Mouse (Mus musculus) B cell, adult 2 months (primary cell): Measurements from ENCODE around the gene Hnrnpm.
A peak's percentile ranks its signal among the peaks of the same experiment; 100 is the strongest.
"Not testable (repeated sequence)": the region's sequence is repeated elsewhere in the genome, so short reads cannot be mapped to it uniquely, and the experiment has no call there.

Experiments
- DNase-seq, 2 experiments: peaks; one replicate each; pipeline ENCODE4 v3.0.0; 2022

Gene Hnrnpm

GRCm38 (mm10) chr17:33669681-33670080 is 17.0 kb downstream of the Hnrnpm start:
- no peak for DNase-seq

- DNase-seq, result no peak
These were observed 19.8 kb downstream of the Hnrnpm start for GRCm38 (mm10) chr17:33666813-33667212.

GRCm38 (mm10) chr17:33649781-33650475 is 36.7 kb downstream of the Hnrnpm start:
- DNase-seq, result no peak

GRCm38 (mm10) chr17:33645073-33645472 is 41.6 kb downstream of the Hnrnpm start:
- DNase-seq, result no peak

DNA sequence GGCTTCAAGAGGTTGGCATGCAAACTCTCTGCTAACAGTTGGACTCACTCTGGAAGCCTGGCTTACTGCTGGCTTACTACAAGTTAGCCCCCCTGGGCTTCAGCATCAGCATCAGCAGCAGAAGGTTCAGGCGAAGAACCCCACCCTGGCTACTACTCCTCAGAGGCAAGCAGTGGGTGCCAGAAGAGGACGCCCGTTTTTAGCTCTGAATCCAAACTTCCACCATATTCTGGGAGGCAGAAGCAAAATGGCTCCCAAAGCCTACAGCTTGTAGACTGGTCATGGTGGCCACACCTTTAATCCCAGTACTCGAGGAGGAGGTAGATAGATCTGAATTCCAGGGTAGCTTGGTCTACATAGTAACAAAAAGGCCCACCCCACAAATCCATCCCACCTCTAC is 42.6 kb downstream of the Hnrnpm start:
- DNase-seq, result no peak

DNA sequence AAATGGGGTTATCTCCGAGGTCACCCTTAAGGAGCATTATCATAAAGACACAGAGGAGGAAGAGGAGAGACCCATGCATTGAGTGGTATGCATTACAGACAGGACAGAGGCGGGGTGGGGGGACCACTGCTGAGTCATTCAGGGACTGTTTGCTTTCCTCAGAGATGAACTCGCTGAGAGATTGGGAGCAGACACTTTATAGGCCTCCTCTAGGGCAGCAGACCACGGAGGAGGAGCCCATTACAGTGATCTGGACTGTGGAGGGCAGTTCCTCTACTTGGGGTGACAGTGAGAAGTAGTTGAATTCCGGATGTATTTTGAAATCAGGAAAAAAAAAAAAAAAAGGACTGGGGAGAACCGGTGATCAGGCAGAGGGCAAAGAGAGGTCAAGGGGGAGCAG is 46.9 kb downstream of the Hnrnpm start:
- no peak for DNase-seq

GRCm38 (mm10) chr17:33637516-33638276 is 49.0 kb downstream of the Hnrnpm start, which contains the start of gene Pram1:
Gene Pram1 (plus strand): TSS chr17:33638056.
- no peak for DNase-seq

DNA sequence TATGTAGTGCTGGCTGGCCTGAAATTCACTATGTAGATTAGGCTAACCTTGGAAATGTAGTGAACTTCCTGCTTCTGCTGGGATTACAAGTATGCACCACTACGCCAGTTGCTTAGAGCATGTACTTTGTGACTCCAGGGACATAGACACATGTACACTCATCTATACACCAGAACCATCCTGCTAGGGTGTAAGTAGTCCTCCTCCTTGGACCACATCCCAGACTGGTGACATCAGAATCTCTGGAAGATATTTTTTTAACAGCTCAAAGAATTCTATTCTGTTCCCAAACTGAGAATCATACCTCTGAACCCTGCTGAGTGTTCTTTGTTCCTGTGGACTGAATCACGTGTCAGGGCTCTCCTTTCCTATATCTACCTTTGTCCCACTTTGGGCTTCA is 49.6 kb downstream of the Hnrnpm start:
- DNase-seq, result no peak

DNA sequence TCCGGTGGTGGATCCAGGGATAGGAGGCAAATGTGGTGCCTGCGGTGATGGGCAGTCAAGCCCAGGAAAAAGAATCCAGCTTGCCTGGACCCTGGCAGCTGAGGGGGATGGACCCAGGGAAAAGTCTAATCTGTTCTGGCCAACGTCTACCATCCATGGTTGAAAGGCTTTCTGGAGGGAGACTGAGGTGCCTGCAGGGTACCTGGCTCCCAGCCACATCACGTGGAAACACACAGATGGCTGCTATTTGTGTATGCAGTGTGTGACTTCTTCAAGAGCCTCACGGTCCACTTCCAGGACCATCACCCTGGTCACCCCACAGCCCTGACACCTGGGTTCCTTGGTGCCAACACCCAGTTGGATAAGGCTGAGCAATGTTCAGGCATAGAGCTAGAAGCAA is 54.9 kb downstream of the Hnrnpm start:
- no peak for DNase-seq

GRCm38 (mm10) chr17:33631236-33631635 is 55.4 kb downstream of the Hnrnpm start:
- no peak for DNase-seq

DNA sequence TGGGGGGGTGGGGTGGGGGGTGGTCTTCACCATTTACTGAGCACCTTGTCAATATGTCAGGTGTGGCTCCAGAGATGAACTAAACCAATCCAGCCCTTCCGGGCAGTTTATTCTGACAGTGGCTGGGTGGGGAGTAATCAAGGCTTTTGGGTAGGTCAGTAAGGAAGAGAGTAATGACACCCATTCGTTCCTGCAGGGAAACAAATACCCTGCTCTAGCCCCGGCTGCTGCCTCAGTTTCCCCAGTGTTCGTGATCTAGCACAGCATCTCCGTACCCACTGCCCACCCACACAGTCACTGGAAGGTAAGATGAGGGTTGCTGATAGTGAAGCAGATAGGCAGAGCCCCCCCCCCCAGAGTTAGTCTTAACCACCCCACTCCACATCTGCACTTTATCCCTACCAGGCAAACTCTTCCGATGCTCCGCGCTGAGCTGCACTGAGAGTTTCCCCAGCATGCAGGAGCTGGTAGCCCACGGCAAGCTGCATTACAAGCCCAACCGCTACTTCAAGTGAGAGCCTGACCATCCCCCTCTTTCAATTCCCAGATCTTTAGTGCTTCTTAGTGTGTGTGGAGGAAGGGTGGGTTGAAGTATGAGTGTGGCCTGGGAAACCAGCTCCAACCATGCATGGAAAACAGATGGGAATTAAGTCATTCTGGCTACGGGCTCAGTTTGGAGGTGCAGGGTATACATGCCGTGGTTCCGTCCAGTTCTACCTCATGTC is 56.3 kb downstream of the Hnrnpm start:
- no peak for DNase-seq

DNA sequence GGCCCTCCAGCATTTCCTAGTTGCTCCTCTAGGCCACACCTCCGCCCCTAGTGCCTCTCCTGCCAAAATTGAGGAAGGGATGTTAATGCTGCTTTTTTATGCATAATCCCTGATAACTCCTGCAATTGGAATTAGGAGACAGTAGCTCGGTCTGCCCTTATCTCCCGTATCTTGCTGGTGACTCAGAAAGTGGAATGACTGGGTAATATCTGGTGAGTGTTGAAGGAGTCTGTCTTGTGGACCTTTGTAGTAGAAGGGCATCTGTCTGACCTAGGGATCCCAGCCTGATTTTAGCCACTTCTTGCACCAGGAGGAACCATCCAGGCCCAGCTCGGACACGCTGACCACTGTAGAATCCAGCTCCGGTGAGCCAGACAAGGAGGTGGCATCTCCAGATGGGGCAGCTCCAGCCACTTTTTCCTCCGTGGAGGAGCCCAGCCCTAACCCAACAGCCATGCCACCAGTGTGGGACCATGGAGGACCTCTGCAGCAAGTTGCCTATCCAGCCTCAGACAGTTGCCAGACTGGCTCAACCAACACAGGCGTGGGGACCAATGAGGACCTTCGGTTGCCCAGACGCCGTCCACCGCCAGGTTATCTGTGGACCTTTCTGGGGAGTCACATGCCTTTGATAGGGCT is 57.1 kb downstream of the Hnrnpm start:
- DNase-seq, result no peak

GRCm38 (mm10) chr17:33628621-33629486 is 57.8 kb downstream of the Hnrnpm start, which contains the start of gene Zfp414:
Gene Zfp414 (plus strand): TSS chr17:33629090.
- peak; percentile 95 for DNase-seq

DNA sequence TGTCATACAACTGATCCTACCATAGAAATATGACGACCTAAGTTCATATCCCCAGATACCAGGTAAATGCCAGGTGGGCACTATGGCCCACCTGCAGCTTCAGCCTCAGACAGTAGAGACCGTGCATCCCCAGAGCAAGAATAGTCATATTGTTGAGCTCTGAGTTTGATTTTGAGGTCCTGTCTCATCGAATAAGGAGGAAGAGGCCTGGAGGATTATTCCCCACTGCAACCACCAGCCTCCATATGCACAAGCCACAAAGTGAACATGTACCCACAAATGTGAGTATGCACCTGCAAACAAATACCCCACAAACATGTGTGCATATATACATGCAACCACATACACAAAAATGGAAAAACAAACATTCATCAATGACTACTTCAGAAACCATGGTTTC is 59.4 kb downstream of the Hnrnpm start:
- DNase-seq, result no peak

DNA sequence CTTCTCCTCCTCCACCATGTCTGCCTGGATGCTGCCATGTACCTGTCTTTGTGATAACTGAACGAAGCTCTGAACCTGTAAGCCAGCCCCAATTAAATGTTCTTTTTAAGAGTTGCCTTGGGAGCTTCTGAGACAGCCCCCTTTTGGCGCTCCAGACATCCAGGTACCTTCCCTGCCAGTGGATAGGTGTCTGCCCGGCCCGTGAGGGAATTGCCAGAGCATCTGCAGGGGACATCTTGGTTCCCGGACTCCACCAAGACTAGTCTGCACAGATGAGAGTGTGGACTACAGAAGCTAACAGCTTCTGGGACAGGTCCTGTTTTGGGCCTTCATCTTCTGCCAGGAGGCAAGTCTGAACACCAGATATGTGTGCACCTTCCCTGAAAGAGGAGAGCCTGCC is 72.9 kb downstream of the Hnrnpm start:
- DNase-seq, result not testable (repeated sequence)

DNA sequence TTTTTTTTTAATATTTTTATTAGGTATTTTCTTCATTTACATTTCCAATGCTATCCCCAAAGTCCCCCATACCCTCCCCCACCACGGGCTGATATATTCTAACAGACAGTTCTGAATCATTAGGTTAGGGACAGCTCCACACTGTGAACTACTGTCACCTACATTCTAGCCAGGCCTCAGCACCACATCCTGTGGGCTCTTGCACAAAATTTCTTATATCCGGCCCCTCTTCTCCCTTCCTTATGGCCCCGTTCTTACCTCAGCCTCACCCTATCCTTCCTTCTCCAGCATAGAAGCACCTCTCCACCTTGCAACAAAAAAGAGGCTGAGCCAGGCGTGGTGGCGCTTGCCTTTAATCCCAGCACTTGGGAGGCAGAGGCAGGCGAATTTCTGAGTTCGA is 76.1 kb downstream of the Hnrnpm start:
- DNase-seq, result no peak

GRCm38 (mm10) chr17:33607273-33607672 is 79.4 kb downstream of the Hnrnpm start:
- DNase-seq, result no peak

DNA sequence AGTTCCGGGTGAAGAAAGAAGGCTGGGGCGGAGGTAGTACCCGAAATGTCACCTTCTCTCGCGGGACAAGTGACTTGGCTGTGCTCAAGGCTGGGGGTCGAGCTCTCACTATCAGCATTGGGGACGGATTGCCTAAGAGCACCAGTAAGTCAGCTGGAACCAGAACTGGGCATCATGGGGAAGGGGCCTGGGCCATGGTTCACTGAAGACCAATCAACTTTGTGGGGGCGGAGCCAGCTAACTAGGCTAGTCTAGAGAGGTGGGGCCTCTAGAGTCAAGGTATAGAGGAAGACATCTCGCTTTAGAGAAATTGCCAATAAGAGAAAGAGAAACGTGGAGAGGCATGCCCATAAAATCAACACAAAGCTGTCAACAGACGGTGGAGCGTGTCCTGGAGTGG is 84.7 kb downstream of the Hnrnpm start:
- no peak for DNase-seq

- DNase-seq, result no peak
These were observed 85.8 kb downstream of the Hnrnpm start for GRCm38 (mm10) chr17:33600831-33601230.

GRCm38 (mm10) chr17:33599836-33600475 is 86.7 kb downstream of the Hnrnpm start:
- DNase-seq, result no peak

- DNase-seq, result no peak
These were observed 88.2 kb downstream of the Hnrnpm start for GRCm38 (mm10) chr17:33598506-33598905.

DNA sequence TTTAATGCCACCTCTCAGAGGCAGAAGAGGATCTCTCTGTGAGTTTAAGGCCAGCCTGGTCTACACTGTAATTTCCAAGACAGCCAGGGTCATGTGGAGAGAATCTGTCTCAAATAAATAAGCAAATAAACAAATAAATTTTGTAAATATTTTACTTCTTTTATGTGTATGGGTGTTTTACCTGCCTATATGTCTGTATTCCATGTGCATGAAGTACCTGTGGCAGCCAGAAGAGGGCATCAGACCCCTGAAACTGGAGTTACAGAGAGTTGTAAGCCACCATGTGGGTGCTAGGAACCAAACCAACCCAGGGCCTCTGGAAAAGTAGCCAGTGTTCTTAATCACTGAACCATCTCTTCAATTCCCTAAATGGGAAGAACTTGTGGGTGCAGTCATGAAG is 89.4 kb downstream of the Hnrnpm start:
- peak; percentile 9 to 20 for DNase-seq
